Mouse (Mus musculus): ENCODE measurements around the gene E130308A19Rik. TPM values are rescaled to one million over a fixed set of nuclear protein-coding genes. Genes with fewer than 3 reads are reported as not detected.
"Not testable (repeated sequence)": the region's sequence is repeated elsewhere in the genome, so short reads cannot be mapped to it uniquely, and the experiment has no call there.

E130308A19Rik gene
- total RNA-seq, 2 experiments from 2014 or later, result 11.7 to 14.7 TPM

GRCm38 (mm10) chr4:59782853-59783684 is 157.1 kb downstream of the E130308A19Rik start:
- no peak for DNase-seq (ENCODE audit: low spot score in 2 of 2)

- peak; percentile 95 to 97 for DNase-seq (ENCODE audit: low spot score in 2 of 2)
Observed at GRCm38 (mm10) chr4:59783685-59784279, 157.8 kb downstream of the E130308A19Rik start.

- DNase-seq (ENCODE audit: low spot score in 2 of 2), result no peak
Observed at GRCm38 (mm10) chr4:59785412-59785811, 159.4 kb downstream of the E130308A19Rik start.

GRCm38 (mm10) chr4:59786661-59787060 is 160.7 kb downstream of the E130308A19Rik start:
- peak; percentile 46 to 87 for DNase-seq (ENCODE audit: low spot score in 2 of 2)

GRCm38 (mm10) chr4:59787126-59787525 is 161.1 kb downstream of the E130308A19Rik start:
- DNase-seq (ENCODE audit: low spot score in 2 of 2), result no peak

GRCm38 (mm10) chr4:59789015-59789414 is 163.0 kb downstream of the E130308A19Rik start:
- DNase-seq (ENCODE audit: low spot score in 2 of 2), result no peak

- DNase-seq (ENCODE audit: low spot score in 2 of 2), result not testable (repeated sequence)
Observed at GRCm38 (mm10) chr4:59793626-59794025, 167.6 kb downstream of the E130308A19Rik start.

GRCm38 (mm10) chr4:59794116-59794515 is 168.1 kb downstream of the E130308A19Rik start:
- no peak for DNase-seq (ENCODE audit: low spot score in 2 of 2)

GRCm38 (mm10) chr4:59795788-59796455 is 169.9 kb downstream of the E130308A19Rik start:
- DNase-seq (ENCODE audit: low spot score in 2 of 2), result no peak

- no peak for DNase-seq (ENCODE audit: low spot score in 2 of 2)
Observed at GRCm38 (mm10) chr4:59800181-59800580, 174.2 kb downstream of the E130308A19Rik start.

- no peak for DNase-seq (ENCODE audit: low spot score in 2 of 2)
Observed at GRCm38 (mm10) chr4:59801489-59801888, 175.5 kb downstream of the E130308A19Rik start, which contains the start of gene Inip. TSS of gene Inip (minus strand) at chr4:59801589.

- DNase-seq (ENCODE audit: low spot score in 2 of 2), result peak in 1 of 2 experiments; percentile 55
Observed at GRCm38 (mm10) chr4:59802107-59802506, 176.1 kb downstream of the E130308A19Rik start.

GRCm38 (mm10) chr4:59802792-59803191 is 176.8 kb downstream of the E130308A19Rik start:
- DNase-seq (ENCODE audit: low spot score in 2 of 2), result no peak

- no peak for DNase-seq (ENCODE audit: low spot score in 2 of 2)
Observed at GRCm38 (mm10) chr4:59803358-59803757, 177.3 kb downstream of the E130308A19Rik start.

- no peak for DNase-seq (ENCODE audit: low spot score in 2 of 2)
Observed at GRCm38 (mm10) chr4:59804754-59805153, 178.7 kb downstream of the E130308A19Rik start.

GRCm38 (mm10) chr4:59805181-59805967 is 179.4 kb downstream of the E130308A19Rik start, which contains the start of gene Snx30:
TSS of gene Snx30 (plus strand) at chr4:59805840.
- DNase-seq (ENCODE audit: low spot score in 2 of 2), result peak; percentile 89 to 94

- DNase-seq (ENCODE audit: low spot score in 2 of 2), result peak in 1 of 2 experiments; percentile 28
Observed at GRCm38 (mm10) chr4:59805968-59806878, 180.2 kb downstream of the E130308A19Rik start.

GRCm38 (mm10) chr4:59806879-59807195 is 180.8 kb downstream of the E130308A19Rik start:
- no peak for DNase-seq (ENCODE audit: low spot score in 2 of 2)

GRCm38 (mm10) chr4:59807521-59807920 is 181.5 kb downstream of the E130308A19Rik start:
- DNase-seq (ENCODE audit: low spot score in 2 of 2), result no peak

GRCm38 (mm10) chr4:59808396-59808795 is 182.4 kb downstream of the E130308A19Rik start:
- DNase-seq (ENCODE audit: low spot score in 2 of 2), result no peak

Data from layer of hippocampus, adult 18-20 months (tissue).